Mouse (Mus musculus): ENCODE measurements at regions not wholly inside any gene's neighbourhood (a gene's known extent, or its start where the extent isn't known, plus 50 kb on each side); places are given as distances from the start of the nearest gene placed in this dataset.

GRCm38 (mm10) chr16:74900835-74901234 is 489.2 kb upstream of the Robo2 start:
- TF ChIP-seq CTCF (conservative IDR thresholded peaks at IDR 0.05; ENCODE audit: insufficient read depth, insufficient read length, low read depth, low read length) (no peak), POLR2A (IDR thresholded peaks at IDR 0.05; ENCODE audit: low read depth, low read length) (no peak)
